Mouse (Mus musculus): Measurements from ENCODE around the gene Hras.

The Hras gene

DNA sequence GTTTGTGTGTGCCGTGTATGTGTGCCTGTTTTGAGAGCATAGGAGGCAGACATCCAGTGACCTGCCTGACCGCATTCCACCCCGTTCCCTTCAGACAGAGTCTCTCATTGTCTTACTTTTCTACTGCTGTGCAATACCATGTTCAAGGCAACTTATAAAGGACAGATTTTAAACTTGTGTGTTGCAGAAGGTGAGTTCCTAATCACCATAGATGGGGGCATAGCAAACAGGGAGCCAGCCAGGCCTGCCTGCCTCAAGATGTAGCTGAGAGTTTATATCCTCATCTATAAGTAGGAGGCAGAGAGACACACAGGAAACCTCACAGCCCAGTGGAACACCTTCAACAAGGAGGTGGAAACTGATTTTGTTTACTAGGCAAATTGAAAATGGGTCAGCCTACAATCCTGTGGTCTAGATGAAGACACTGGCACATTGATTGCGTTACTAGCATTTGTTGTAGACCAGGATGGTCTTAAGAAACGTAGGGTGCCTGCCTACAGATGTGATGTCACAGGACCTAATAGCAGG, 20.4 kb downstream of the Hras start:
- no peak for DNase-seq

DNA sequence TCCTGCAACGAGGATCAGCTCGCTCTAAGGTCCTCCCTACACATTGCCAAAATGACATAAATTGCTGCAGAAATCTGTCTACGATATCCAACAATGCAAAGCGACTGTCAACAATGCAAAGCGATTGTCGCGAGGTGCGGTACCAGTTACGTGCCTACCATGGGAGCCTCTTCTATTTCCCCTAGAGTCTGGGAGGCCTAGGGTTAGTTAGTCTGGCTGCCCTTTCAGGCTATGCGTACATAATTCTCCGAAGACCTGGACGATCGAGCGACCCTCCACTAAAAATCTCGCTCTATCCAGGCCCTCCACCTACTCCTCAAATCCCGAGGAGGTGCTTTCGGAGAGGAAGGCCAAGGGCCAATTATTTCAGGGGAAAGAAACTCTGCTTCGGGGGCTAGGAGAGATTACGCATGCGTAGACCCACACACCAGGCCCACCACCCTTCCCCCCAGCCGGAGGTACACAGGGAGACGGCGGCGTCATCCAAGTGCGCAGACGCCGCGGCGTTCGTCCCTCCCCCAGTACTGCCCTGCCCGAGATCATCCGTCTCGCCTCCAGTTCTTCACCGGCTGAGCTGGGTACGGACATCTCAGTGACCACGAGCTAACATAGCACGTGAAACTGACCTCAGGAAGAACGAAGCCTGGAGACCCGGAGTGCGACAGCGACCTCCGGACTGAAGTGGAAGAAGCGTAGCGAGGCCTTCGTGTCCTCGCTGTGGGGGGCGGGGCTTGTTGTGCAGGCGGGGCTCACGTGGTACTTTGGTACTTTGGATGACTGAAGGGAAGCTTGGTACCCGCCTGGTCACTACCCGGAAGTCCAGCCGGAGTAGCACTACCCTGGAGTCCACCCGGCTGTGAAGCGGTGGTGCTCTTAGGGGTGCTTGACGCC, 21.4 kb downstream of the Hras start, which contains the start of gene Rnh1:
TSS of gene Rnh1 (minus strand) at position 742 of the 891 bp plus-strand sequence.
- DNase-seq: peak; percentile 95 to 97

DNA sequence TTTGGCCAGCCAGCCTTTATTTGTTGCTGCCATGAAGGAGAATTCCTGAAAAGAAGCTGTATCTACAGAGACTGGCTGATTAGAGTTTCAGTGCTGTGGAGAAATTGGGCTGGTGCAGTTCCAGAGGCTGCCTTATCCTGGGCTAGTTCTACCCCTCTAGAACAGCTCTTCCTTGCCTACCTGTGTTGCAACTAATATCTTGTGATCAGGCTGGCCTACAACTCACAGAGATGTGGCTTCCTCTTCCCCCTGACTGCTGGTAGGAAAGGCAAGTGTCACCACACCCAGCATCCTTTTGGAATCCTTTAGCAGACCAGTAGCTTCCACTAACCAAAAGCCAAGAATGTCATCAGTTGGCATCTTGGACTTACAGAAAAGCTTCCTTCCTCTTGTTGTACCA, 23.9 kb downstream of the Hras start:
- DNase-seq: no peak

DNA sequence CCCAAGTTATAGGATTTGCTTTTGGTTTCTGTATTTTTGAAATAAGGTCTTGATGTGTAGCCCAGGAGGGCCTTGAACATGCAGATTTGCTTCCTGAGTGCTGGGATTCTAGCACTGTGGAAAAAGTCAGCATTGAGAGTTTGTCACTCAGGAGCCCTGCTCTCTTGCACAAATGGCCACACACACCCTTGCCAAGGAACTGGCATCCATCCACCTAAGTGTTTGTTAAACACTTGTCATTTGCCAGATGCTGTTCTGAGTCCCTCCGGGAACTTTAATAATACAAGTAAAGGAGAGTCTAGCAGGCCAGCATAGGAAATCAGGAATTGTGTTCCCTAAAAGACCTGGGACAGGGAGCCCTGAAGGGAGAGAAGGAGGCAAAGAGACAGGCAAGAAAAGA, 24.5 kb downstream of the Hras start:
- no peak for DNase-seq

DNA sequence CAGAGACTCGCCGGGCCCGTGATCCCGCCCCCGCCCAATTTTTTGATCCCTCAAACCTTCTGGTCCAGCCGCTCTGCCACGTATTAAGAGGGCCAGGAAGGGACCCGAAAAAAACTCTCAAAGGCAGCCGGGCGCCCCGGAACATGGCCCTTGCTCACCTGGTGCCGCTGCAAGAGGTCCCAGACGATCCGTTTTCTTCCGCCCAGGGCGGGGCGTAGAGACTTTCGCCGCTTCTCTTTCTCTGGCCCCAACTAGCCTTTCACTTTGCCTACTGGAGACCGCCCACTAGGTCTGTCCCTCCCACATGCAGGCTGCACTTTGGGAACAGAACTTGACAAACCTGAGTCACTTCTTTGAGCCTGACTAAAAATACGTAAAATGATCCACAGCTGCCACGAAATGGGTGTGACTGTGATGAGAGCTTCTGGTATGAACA, 25.3 kb downstream of the Hras start:
- peak; percentile 76 to 88 for DNase-seq

DNA sequence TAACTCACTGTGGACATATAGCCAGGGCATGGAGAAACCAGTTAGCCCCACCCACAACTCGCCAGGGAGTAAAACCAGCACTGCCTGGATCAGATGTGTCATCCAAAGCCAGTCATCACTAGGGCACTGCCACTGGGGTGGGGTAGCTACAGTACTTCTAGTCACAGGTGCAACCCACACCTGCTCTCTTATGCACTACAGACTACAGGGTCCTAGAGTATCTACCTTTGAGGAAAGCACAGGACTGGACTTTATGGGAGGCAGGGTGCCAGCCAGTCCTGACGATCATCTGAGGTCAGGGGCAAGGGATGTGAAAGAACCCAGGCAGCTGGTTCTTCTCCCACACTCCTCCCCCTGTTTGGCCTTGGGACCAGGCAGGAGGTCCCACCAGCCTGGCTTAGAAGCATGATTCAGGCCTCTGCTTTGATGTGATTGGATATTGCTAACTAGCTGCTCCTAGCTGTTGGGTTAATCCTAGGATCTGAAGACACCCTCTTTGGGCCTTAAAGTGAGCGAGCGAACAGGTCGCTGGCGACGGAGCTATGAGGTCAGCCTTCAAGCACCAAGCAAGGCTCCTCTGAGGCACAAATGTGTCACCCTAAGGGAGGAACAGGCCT, 25.8 kb downstream of the Hras start:
- DNase-seq: peak in 1 of 2 experiments; percentile 69

DNA sequence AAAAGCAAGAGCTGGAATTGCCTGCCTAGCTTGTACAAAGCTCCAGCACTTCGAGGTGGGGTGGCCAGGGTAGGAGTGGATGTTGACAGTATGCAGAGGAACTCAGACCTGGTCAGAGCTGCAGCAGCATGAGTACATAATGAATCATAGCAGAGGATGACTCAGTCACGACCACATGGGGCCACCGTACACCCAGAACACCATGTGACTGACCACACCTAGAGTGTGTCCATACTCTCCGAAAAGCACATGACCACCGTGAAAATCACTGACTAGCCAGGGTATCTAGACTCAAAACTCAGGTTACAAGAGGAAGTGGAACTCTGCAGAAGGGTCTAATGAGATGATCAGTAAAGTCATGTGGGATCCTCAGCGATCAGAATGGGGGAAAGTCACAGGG, 29.0 kb downstream of the Hras start:
- DNase-seq: no peak

DNA sequence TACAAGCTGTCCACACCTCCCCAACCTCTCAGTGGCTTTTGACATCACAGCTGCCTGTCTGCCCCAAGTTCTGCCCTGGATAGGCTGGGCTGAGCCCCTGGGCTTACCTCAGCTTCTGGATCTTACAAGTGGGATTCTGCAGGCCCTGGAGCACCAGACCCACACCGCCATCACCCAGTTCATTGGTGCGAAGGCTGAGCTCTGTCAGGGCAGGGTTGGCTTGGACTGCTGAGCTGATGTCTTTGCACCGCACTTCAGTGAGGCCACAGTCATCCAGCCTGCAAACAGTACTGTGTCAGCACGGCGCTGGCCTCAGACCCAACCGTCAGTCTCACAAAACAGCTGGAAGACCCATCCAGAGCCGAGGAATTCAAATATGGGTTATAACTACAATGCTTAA, 29.4 kb downstream of the Hras start:
- no peak for DNase-seq

DNA sequence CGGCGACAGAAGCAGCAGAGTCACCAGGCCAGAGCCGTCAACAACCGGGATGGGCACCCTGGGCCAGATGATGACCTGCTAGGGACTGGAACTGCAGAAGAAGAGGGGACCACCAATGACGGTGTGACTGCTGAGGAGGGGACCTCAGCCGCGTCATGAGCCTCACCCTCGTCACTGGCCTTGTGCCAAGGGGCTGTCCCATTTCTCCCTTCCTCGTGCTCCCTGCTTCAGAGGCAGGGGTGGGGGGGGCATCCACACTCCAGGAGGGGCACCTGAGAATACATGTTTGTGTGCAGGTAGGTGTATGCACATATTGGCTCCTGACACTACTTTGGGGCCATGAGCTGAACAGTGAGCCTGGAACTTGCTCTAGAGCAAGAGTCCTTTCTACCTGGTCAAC, 38.4 kb downstream of the Hras start:
- no peak for DNase-seq

DNA sequence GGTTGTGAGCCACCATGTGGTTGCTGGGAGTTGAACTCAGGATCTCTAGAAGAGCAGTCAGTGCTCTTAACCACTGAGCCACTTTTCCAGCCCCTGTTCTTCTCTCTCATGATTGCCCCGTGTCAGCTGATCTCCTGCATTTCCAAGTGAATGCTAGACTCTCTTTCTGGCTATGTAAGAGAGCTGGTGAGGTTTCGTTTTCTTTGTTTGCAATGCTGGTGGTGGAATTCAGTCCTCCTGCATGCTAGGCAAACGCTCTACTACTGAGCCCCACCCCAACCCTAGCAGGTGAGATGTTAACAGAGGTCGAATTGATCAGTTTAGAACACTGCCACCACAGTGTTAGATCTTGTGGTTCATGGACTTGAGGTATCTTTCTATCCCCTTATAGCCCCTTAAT, 45.2 kb downstream of the Hras start:
- no peak for DNase-seq

DNA sequence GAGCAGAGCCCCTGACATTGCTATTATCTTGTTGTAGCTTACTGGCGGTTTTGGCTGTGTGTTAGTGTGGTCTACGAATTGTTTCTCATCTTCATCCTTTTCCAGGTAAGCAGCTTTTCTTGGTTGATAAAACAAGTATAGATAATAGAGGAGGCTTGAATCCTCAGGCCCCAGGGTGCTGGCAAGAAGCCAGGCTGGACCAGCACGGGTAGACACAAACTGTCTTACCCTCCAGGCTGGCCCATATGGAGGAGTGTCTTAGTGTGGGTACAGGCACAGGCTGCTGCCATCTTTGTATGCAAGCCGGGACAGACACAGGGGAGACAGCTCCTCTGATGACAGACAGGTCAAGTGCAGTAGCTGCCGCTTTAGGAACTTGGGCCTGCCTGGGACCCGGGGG, 46.8 kb downstream of the Hras start:
- DNase-seq: no peak

DNA sequence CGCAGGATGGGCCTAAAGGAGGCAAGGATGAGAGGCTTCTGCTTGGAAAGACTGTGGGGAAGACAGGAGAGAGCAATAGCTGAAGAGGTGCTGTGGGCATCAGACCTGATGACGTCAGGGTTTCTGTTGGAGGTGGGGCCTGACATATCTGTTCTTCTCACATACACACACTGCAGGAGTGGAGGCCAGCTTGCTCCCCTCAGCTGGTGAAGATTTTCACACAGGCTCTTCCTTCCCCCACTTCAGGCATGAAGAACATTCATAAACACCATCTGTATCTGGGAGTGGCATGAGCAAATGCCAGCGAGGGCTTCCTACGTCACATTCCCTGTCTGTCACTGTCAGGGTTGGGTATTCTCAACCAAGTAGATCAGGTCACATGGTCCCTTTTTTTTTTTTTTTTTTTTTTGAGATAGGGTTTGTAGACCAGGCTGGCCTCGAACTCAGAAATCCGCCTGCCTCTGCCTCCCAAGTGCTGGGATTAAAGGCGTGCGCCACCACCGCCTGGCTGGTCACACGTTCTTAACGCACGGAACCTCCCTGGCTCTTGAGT, 47.7 kb downstream of the Hras start:
- DNase-seq: no peak

DNA sequence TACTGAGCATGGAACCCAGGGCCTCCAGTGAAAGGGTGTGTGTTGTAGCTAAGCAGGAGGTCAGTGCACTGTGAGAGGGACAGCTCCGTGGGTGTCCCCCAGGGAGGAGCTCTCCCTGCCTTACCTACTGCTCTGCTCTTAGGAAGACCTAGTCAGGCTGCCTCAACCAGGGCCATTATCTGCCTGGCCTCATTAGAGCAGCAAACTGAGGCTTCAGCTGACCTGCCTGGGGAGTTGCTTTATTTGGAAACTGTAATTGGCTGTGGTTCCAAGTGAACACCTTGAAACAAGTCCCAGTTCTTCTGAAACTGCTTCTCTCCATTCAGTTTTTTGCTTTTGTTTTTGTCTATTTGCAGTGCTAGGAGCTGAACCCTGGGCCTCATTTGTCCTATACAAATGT, 48.4 kb downstream of the Hras start:
- no peak for DNase-seq

DNA sequence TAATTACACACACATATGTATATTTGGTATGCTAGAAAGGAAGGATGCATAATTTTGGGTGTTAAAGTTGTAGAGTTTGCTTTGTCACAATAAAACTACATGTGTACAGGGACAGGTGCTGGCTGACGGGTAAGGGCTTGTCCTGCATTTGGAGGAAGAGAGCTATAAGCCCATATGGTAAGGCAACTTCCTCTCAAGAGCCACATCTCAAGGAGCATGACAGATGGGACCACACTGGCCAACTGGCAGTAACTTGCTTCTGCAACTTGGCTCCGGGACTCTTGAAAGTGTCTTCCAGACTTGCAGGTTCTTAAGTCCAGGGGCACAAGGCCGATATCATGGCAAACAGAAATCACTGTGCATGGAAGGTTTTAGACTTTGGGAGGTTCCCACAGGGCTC, 49.2 kb downstream of the Hras start:
- DNase-seq: no peak

DNA sequence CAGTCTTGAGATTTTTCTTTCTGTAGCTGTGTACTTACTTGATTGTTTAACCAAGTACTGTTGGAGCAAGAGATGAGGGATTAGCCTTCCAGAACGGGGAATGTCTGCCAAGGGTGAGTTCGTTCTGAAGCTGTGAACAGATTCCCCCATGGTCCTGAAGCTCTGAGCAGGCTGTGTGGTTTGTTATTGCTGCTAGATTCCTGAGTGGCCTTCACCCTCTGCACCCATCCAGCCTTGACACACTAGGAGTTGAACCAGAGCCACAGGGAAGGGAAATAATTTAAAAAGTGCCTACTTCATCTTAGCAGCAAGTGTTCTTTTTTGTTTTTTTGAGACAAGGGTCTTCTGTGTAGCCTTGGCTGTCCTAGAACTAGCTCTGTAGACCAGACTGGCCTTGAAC, 49.9 kb downstream of the Hras start:
- no peak for DNase-seq

DNA sequence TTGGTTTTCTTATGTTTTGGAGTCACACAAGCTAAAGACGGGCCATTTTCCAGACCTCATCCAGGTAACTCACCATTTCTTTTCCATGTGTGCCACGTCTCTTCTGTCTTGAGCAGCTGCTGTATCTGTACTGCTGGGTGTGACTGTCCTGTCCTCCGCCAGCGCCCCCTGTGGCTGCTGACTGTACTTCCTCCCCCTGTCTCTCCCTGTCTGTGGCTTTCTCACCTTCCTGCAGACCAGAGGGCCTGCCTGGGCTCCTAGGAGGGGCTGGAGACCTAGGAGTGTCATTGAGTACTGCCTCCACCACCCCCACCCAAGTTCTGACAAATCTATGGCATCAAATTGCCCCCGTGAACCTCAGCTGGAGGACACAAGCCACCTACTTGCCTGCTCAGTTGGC, 50.7 kb downstream of the Hras start:
- peak; percentile 50 to 54 for DNase-seq

DNA sequence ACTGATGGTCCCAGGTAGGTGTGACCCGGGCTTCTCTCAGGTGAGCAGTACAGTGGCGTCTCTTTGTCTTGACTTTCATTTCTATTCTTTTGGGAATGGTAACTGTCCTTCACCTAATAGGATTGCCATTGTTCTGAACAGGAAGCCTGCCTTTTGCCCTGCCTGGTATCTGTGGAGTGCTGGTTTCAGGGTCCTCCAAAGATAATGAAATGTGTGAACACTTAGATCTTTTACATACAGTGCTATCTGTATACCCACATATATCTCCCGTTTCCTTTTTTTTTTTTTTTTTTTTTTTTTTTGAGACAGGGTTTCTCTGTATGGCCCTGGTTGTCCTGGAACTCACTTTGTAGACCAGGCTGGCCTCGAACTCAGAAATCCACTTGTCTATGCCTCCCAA, 52.5 kb downstream of the Hras start:
- DNase-seq: no peak

Measured in kidney, postnatal 25 days (tissue).